Mouse (Mus musculus) skeletal muscle tissue, postnatal 0 days (tissue): ENCODE results near the gene Grin3a. TPM values are rescaled to one million over a fixed set of nuclear protein-coding genes. Genes with fewer than 3 reads are reported as not detected.

Experiments used
- polyA plus RNA-seq: library from polyadenylated mRNA; unstranded; fragments of >200 nt; fragmentation: Nextera tagmentation; extraction: Ambion mirVana; gene quantifications from 2 replicates; pipeline ENCODE4 v1.2.1, GENCODE M21; 2015

Grin3a gene
- 0.09 and 0.13 TPM in 2 replicates for polyA plus RNA-seq

DNA sequence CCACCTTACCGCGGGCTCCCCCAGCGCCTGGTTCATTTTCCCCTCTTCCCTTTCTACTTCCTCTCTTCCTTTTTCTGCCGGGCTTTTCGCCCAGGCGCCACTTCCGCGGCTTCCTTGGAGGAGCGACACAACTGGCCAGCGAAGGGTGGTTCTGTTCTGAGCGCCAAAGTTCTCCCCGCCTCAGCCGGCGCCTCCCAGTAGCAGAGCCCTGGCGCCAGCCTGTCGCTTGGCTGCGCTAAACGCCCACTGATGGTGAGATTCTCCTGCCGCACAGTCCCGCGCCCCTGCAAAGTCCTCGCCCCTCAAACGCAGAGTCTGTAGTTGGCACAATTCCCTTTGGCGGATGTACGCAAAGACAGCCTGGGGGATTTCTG lies at the start of gene Grin3a:
Grin3a (minus strand) TSS at position 133 of the 374 bp plus-strand sequence.

DNA sequence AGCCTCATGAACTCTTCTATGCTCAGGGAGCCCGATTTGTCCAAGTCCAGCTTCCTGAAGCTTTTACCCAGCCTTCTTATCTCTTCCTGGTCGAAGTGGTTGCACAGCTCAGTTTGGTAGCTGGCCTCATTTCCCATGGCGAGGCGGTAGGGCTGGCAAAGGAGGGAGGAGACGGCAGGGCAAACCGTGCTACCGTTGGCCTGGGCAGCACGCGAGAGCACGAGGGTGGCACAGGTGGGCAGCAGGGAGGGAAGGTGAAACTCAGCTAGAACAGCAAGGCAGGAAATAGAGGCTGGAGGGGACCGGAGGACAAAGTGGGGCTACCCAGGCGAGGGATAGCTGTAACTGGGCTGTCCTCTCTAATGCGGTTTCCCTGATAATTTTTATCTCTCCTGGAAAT lies 163.7 kb downstream of the Grin3a start, which contains the start of gene Ppp3r2:
Ppp3r2 (minus strand) TSS at position 213 of the 400 bp plus-strand sequence.

DNA sequence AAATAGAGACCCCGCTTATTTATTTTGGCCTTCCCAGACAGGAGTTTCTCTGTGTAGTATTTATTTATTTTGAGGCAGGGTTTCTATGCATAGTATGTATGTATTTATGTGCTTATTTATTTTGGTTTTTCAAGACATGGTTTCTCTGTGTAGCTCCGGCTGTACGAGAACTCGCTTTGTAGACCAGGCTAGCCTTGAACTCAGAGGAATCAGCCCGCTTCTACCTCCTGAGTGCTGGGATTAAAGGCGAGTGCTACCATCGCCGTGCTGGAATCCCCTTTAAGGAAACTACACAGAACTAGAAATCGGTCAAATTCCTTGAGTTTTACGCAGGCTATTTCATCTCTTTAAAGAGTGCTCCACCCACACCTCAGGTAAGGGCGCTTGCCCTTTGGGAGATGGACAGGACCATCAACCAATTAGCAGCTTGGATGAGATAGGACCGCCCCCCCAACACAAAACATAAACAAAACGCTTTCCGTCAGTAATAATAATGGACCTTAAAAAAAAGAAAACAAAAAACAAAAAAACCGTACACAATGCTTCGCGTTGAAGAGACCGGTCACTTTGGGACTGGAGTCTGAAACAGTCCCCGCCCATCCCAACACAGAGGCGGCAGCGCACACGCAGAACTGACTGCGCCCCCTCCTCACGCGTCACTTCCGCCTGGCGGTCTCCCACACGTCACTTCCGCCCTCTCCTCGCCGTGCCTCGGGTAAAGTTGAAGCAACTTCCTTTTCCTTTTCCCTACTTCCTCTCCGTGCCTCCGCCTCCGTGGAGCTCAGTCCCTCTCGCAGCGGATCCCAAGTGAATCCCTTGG lies 214.0 kb downstream of the Grin3a start, which contains the start of gene Rnf20:
Rnf20 (plus strand) TSS at position 688 of the 820 bp plus-strand sequence.

Other genes starting within 250 kb of the Grin3a start
- gene Tmem246, start 247.9 kb downstream of the Grin3a start, polyA plus RNA-seq, result 44.2 and 51.2 TPM in 2 replicates
- 18.7 and 19.1 TPM in 2 replicates for gene Rnf20, start 213.7 kb downstream of the Grin3a start, polyA plus RNA-seq
- gene Ppp3r2, start 163.7 kb downstream of the Grin3a start, polyA plus RNA-seq, result 0.06 TPM in 1 of 2 replicates, not detected in the other